Mouse (Mus musculus) E14TG2a.4 (cell line): ENCODE results near the gene Serinc3.

Experiments
- CTCF ChIP-seq: conservative IDR thresholded peaks from 2 replicates; pipeline ENCODE4 v1.5.1; 2014; ENCODE audit warnings: low read length
- NANOG ChIP-seq: IDR thresholded peaks from 2 replicates; pipeline ENCODE4 v1.6.1; 2014; ENCODE audit warnings: borderline replicate concordance, low read length, mixed read lengths
- POU5F1 ChIP-seq: IDR thresholded peaks from 2 replicates; pipeline ENCODE4 v1.6.1; 2014; ENCODE audit warnings: low read length, borderline replicate concordance

GRCm38 (mm10) chr2:163593636-163594282 lies 51.2 kb downstream of the Serinc3 start:
- TF ChIP-seq CTCF = no peak
- no peak for TF ChIP-seq NANOG
- TF ChIP-seq POU5F1 = no peak
